Mouse (Mus musculus): ENCODE measurements around the gene Xiap. TPM values are rescaled to one million over a fixed set of nuclear protein-coding genes. Genes with fewer than 3 reads are reported as not detected.
A peak's percentile ranks its signal among the peaks of the same experiment; 100 is the strongest.
"Not testable (repeated sequence)": the region's sequence is repeated elsewhere in the genome, so short reads cannot be mapped to it uniquely, and the experiment has no call there.

Xiap gene
- 52.9 and 56.0 TPM in 2 replicates for total RNA-seq (2017)

DNA sequence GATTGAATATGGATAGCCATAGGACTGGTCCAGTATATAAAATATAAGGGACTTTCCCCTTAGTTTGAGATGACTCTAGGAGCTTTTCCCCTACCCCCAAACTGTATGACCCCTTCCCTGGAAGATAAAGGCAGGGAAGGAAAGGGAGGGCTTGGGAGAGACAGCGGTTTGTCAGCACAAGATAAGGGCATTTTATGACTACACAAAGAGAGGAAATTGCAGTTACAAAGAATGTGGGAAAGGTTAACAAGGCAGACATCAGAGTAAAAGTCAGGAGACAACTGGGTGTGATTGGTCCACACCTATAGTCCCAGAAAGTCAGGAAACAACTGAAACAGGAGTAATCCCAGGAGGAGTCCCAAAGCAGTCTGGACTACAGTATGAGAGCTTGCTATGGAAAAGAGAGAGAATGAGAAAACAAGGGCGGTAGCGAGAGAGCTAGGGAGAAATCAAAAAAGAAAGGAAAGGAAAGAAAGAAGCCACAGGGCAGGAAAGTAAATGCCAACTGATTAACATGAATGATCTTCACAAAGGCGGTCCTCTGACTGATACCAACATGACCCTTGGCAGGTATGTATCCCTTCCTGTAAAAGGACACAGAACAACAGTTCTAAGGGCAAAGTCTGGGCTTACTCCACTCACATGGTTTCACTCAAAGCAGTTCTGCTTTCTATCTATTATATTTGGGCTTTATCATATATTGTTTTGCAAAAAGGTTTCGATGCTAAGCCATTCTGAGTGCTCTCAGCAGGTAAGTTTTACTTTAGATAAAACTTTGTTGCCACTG is at the start of gene Xiap:
Gene Xiap, plus strand, starts transcription at position 398 of the 787 bp plus-strand sequence.
- ATAC-seq (replicated peaks in 1 of 2; ENCODE audit: insufficient read depth in 1 of 2, low FRiP score in 2 of 2, low TSS enrichment in 1 of 2, low read depth in 1 of 2, poor library complexity in 2 of 2, severe bottlenecking in 2 of 2), result no peak

DNA sequence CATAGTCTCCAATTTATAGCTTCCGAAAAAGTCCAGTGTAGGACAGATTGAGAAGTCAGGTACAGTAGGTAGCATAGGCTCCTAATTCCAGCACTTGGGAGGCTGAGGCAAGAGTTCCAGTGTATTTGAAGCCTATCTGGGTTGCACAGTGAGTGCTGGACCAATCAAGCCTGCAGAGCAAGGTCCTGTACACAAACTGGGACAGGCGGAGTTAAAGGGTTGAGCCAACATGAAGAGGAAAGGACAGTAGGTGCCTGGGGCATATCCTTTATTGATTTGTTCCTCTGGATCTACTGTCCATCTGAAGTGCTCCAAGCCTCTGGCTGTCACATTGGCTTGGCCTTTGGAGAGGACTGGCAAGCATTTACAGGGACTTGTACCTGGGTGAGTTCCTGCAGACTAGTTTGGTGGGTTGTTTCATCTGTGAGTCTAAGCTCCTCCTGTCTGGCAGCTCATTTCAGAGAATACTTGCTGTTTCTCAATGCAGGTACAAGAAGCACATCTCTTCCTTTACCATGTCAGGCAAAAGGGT is 46.7 kb upstream of the Xiap start:
- no peak for ATAC-seq (replicated peaks in 1 of 2; ENCODE audit: insufficient read depth in 1 of 2, low FRiP score in 2 of 2, low TSS enrichment in 1 of 2, low read depth in 1 of 2, poor library complexity in 2 of 2, severe bottlenecking in 2 of 2)

DNA sequence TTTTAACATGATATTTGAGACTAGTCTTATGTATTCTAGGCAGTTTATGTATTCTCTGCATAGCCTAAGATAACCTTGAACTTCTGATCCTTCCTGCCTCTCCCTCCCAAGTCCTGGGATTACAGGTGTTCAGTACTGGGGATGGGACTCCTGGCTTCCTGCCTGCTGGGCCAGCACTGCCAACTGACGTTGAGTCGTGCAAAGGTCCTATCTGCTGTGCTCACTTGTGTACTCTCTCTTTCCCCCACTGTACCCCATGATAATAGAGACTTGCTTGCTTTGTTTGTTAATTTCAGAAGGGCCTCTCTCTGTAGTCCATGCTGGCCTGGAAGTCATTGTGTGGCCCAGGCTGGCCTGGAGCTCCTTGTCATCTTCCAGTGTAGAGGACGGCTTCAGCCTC is 45.7 kb upstream of the Xiap start:
- ATAC-seq (replicated peaks in 1 of 2; ENCODE audit: insufficient read depth in 1 of 2, low FRiP score in 2 of 2, low TSS enrichment in 1 of 2, low read depth in 1 of 2, poor library complexity in 2 of 2, severe bottlenecking in 2 of 2), result no peak

DNA sequence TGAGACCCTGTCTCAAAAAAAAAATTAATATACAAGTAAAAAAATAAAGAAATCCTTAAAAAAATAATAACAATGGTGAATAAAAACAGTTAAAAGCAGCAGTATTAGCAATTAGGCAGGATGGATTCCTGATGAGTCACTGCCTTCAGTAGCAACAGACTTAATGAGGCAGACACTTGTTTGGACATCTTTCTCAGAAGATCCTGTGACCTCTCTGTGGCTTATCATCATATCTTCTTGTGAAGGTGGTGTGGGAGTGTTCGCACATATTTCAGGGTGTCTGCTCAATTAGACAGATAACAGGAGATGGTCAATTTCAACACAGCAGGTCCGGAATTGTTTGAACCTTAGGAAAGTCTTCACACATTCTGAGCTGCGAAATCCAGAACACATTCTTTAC is 45.0 kb upstream of the Xiap start:
- ATAC-seq (replicated peaks in 1 of 2; ENCODE audit: insufficient read depth in 1 of 2, low FRiP score in 2 of 2, low TSS enrichment in 1 of 2, low read depth in 1 of 2, poor library complexity in 2 of 2, severe bottlenecking in 2 of 2), result no peak

DNA sequence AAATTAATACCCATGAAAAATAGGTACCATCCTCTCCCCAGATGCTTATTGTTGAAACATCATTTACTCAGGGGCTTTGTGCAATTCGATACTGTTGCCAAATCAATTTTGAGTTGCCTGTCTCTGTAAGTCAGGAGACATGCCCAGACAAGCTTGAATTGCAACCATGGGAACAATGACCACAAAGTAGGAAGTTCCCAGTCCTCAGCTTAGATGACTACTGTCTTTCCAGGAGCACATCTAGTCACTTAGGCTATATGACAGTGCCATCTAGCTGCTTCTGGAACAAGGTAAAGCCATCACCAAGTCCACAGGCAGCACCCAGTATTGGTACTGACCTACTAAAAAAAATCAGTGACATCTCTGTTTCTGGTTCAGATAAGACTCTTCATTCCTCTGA is 41.4 kb upstream of the Xiap start:
- ATAC-seq (replicated peaks in 1 of 2; ENCODE audit: insufficient read depth in 1 of 2, low FRiP score in 2 of 2, low TSS enrichment in 1 of 2, low read depth in 1 of 2, poor library complexity in 2 of 2, severe bottlenecking in 2 of 2), result peak in 1 of 2 experiments; percentile 32; a peak in 1 of 4 replicates

DNA sequence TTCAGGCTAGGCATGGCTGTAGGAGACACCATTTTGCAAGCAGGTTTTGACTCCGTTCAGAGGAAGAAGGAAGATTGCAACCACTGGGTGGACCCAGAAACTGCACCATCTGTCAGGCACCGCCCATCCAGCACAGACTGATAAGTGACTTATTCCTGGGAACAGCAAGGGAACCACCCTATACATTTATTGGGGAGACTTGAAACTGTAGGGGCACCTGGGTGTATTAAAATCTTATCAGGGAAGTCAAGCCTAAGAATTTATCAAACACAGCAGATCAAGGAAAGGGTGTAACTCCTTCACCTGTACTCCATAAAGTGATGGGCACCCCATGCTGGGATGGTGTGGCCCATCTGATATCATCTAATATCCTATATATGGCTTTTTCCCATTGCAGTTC is 40.0 kb upstream of the Xiap start:
- ATAC-seq (replicated peaks in 1 of 2; ENCODE audit: insufficient read depth in 1 of 2, low FRiP score in 2 of 2, low TSS enrichment in 1 of 2, low read depth in 1 of 2, poor library complexity in 2 of 2, severe bottlenecking in 2 of 2), result no peak

DNA sequence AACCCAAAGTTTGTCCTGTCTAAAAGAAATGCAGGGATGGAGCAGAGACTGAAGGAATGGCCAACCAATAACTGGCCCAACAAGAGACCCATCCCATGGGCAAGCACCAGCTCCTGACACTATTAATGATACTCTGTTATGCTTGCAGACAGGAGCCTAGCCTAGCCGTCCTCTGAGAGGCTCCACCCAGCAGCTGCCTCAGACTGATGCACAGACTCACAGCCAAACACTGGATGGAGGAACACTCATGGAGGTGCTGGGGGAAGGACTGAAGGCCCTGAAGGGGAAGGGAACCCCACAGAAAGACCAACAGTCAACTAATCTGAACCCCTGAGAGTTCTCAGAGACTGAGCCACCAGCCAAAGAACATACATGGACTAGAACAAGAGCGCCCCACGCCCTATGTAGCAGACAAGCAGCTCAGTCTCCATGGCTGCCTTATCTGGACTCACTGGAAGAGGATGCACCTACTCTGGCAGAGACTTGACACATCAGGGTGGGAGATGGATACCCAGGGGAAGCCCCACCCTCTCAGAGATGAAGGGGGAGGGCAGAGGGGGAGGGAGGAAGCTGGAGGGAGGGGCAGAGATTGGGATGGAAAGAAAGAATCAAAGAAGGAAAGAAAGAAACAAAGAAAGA is 33.6 kb upstream of the Xiap start:
- not testable (repeated sequence) for ATAC-seq (replicated peaks in 1 of 2; ENCODE audit: insufficient read depth in 1 of 2, low FRiP score in 2 of 2, low TSS enrichment in 1 of 2, low read depth in 1 of 2, poor library complexity in 2 of 2, severe bottlenecking in 2 of 2)

DNA sequence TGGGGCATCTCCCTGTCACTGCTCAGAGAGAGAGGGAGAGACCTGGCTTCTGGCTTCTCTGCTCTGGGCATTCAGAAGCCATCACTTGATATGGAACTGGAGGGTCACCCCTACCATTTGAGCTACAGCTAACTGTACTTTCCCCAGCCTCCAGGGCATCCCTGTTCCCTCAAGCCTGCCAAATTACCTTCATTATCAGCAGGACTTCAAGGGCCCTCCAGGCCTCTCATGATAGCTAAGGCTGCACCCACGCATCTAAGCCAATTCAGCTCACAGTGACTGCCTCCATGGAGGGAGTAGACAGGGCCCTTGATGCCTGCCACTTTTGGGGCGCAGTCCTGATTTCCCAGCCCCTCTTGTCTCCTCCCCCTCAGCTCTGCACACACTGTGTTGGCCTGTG is 32.5 kb upstream of the Xiap start:
- not testable (repeated sequence) for ATAC-seq (replicated peaks in 1 of 2; ENCODE audit: insufficient read depth in 1 of 2, low FRiP score in 2 of 2, low TSS enrichment in 1 of 2, low read depth in 1 of 2, poor library complexity in 2 of 2, severe bottlenecking in 2 of 2)

DNA sequence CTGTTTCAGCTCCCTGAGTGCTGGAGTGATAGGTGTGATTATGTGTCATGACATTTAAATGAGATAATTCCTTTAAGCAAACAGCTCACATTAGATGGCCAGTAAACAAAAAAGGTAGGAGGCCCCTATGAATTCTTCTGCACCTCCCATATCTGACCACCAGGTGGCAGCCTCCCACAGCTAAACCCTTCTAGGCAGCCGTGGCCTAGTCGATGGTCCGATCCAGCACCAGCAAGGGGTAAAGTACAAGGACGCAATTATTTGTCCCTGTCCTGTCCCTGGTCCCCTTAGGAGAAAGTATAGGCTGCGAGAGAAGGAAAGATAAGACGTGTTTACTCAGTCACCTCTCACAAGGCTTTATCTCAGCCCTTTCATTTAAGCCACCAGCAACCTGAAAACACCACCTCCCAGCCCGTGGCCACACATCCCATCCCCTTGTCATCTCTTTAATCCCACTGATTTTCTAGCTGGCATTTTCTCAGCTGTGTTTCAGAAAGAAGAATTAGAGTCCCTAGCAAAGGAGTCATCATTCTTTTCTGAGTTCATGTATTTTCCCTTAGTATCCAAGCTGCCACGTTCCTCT is 26.3 kb upstream of the Xiap start:
- ATAC-seq (replicated peaks in 1 of 2; ENCODE audit: insufficient read depth in 1 of 2, low FRiP score in 2 of 2, low TSS enrichment in 1 of 2, low read depth in 1 of 2, poor library complexity in 2 of 2, severe bottlenecking in 2 of 2), result peak; percentile 76 to 82

DNA sequence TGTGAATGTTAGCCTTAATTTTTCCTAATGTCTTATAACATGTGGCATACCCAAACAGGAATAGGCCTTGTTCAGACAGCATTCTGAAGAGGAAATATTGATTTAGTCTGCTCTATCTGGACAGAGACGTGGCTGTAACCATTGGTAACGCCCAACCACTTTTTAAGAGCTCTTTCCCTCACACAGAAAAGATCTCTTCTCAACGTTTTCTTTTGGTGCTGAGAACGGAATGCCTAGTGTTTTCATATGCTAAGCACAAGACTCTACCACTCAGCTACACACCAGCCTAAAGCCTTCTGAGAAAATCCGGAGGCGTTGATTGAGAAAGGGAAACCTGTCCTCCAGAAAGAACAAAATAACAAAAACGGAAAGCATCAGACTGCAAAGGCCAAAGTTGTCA is 25.6 kb upstream of the Xiap start:
- no peak for ATAC-seq (replicated peaks in 1 of 2; ENCODE audit: insufficient read depth in 1 of 2, low FRiP score in 2 of 2, low TSS enrichment in 1 of 2, low read depth in 1 of 2, poor library complexity in 2 of 2, severe bottlenecking in 2 of 2)

DNA sequence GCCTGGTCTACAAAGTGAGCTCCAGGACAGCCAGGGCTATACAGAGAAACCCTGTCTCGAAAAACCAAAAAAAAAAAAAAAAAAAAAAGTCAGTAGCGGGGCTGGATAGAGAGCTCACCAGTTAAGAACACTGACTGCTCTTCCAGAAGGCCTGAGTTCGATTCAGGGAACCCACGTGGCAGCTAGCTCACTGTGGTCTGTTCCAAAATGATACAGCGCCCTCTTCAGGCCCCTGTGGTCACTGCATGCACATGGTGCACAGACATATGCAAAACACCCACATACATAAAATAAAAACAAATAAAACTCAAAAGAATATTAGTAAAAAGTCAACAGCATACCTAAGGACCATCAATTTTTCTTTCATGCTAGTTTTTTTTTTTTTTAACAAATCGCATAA is 20.0 kb upstream of the Xiap start:
- ATAC-seq (replicated peaks in 1 of 2; ENCODE audit: insufficient read depth in 1 of 2, low FRiP score in 2 of 2, low TSS enrichment in 1 of 2, low read depth in 1 of 2, poor library complexity in 2 of 2, severe bottlenecking in 2 of 2), result no peak

DNA sequence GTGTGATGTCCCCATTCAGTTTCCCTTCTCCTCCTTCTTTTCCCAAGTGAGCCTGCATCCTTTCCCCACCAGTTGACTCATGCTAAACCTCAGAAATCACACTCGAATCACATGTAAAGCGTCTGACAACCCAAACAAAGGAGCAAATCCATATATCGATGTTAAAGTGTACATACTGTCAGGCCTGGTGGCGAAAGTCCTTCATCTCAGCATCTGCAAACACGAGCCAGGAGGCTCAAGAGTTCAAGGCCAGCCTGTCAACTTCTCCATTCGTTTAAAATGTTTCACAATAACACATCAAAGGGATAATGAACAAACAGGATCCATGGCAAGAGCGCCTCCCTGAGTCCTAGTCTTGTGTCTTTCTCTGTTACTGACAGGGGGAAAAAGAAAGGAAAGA is 14.5 kb upstream of the Xiap start:
- no peak for ATAC-seq (replicated peaks in 1 of 2; ENCODE audit: insufficient read depth in 1 of 2, low FRiP score in 2 of 2, low TSS enrichment in 1 of 2, low read depth in 1 of 2, poor library complexity in 2 of 2, severe bottlenecking in 2 of 2)

DNA sequence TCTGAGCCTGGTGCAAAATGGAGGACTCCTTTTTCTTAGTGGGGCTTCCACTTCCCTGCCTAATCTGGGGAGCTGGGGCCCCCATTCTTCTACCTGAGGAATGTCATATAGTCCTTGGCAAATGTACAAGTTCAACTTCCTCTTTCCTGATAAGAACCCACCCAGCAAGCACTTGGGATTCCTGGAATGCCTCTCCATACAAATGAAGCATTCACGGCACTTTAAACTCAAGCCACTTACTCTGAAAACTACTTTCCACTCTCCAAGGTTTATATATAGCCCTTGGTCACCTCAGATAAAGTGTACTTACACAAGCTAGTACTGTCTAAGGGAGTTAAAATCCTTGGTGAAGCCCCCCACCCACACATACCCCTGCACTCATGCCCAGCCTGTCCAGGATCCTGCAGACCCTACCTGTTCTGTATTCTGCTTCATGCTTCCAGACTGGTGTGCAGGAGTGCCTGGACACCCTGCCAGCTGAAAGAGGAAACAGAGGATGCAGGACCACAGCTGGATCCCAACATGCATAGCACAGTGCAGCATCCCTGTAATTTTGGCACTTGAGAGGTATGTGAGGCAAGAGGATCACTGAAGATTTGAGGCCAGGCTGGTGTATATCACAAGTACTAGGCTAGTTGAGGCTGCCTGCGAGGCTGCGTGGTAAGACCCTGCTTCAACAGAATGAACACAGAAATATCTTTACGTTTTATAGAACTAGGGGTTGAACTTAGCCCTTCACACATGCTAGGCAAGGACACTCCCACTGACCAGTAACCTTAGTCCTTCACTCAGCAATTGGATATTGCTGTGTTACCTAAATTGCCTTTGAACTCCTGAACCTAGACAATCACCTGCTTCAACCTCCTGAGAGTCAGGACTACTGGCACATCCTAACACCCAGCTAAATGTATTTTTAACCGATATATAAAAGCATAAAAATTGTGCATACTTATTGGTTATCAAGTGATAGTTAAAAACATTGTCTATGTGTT is 8.5 kb upstream of the Xiap start:
- no peak for ATAC-seq (replicated peaks in 1 of 2; ENCODE audit: insufficient read depth in 1 of 2, low FRiP score in 2 of 2, low TSS enrichment in 1 of 2, low read depth in 1 of 2, poor library complexity in 2 of 2, severe bottlenecking in 2 of 2)

DNA sequence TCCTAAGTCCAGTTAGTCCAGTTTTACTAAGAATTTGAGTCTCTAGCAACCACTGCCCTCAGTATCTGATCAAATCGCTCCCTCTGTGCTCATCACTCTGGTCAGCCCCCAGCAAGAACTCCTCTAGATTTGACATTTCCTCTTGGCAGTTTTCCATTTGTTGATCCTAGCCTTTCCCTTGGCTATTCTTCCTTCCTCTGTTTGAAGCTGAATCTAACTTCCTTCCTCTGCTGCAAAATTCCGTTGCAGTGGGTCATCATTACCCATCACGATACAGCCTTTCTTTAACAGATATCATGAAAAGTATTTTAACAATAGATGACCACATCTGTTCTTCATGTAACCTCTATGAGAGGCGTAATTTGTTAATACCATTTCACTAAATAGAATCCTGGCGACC is 2.5 kb upstream of the Xiap start:
- no peak for ATAC-seq (replicated peaks in 1 of 2; ENCODE audit: insufficient read depth in 1 of 2, low FRiP score in 2 of 2, low TSS enrichment in 1 of 2, low read depth in 1 of 2, poor library complexity in 2 of 2, severe bottlenecking in 2 of 2)

DNA sequence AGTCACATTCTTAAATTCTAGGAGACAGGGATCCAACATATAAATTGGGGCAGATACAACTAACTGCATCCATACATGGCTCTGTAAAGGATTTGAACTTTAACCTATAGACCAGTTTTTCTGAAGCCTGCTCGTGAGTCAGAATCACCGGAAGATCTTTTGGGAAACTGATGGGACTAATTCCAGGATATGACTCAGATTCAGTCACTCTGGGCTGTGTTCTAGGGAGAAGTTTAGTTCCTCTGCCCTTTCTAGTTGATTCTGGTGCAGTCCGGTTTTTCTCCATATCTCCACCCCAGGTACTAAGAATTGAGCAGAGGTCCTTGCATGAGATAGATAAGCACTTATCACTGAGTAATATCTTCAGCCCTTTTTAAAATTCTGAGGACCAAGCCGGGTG is 1.6 kb upstream of the Xiap start:
- ATAC-seq (replicated peaks in 1 of 2; ENCODE audit: insufficient read depth in 1 of 2, low FRiP score in 2 of 2, low TSS enrichment in 1 of 2, low read depth in 1 of 2, poor library complexity in 2 of 2, severe bottlenecking in 2 of 2), result no peak

DNA sequence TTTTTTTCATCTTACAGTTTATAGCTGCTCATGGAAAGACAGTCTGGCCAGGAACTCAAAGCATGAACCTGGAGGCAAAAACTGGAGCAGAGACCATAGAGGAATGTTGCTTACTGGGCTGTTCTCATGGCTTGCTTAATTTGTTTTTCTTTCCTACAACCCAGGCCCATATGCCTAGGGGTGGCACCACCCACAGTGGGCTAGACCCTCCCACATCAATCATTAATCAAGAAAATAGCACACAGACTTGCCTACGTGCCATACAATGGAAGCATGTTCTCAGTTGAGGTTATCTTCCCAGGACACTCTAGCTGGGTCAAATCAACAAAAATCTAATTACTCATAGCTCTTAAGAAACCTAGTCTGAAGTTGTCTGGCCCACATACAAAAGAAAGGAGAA is 4.1 kb downstream of the Xiap start:
- no peak for ATAC-seq (replicated peaks in 1 of 2; ENCODE audit: insufficient read depth in 1 of 2, low FRiP score in 2 of 2, low TSS enrichment in 1 of 2, low read depth in 1 of 2, poor library complexity in 2 of 2, severe bottlenecking in 2 of 2)

DNA sequence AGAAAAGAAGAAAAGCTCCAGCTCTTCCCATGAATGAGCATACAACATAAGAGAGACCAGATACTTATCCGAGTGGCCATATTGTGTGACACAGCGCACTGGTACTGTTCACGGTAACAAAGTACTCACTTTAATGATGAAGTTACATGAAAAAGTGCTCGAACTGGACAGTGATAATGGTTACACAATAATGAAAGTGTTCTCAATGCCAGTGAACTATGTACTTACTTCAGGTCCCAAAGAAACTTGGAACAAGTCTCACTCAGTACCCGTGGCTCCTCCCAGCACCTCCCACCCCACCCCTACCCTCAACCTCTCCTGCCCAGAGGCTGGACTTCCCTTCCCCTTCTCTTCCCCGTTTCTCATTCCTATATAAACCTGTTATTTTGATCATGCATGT is 5.6 kb downstream of the Xiap start:
- no peak for ATAC-seq (replicated peaks in 1 of 2; ENCODE audit: insufficient read depth in 1 of 2, low FRiP score in 2 of 2, low TSS enrichment in 1 of 2, low read depth in 1 of 2, poor library complexity in 2 of 2, severe bottlenecking in 2 of 2)

Measured in hematopoietic stem cell, adult 5-6 weeks (primary cell).